Mouse (Mus musculus) liver, postnatal 0 days (tissue): ENCODE results near the gene Hsp90aa1.
"Not testable (repeated sequence)": the region's sequence is repeated elsewhere in the genome, so short reads cannot be mapped to it uniquely, and the experiment has no call there.

ENCODE experiments used
- CTCF ChIP-seq: sonication (generic); IDR thresholded peaks from 2 replicates; pipeline ENCODE4 v1.5.1; 2016; ENCODE audit warnings: antibody characterized with exemption, low read depth
- EP300 ChIP-seq: IDR thresholded peaks from 2 replicates; pipeline ENCODE4 v1.6.1; 2016; ENCODE audit warnings: antibody characterized with exemption, low read depth, mild to moderate bottlenecking

DNA sequence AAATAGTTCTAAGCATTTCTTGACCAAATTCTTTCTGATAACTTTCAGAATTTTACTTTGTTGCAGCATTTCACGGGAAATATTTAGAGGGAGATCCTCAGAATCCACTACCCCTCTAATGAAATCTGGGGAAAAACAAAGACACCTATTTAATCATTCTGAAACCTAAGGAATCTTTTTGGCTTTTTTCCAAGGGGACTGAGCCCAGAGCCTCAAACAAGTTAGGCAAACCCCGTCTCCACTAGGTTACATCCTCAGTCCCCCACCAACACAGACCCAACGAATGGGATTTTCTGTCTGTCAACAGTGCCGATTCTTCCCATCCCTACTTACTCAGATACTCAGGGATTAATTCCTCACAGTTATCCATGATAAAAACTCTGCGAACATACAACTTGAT, 9.2 kb downstream of the Hsp90aa1 start:
- not testable (repeated sequence) for TF ChIP-seq EP300, CTCF
